Mouse (Mus musculus): ENCODE measurements around the gene Zfp867. TPM values are rescaled to one million over a fixed set of nuclear protein-coding genes. Genes with fewer than 3 reads are reported as not detected.

The Zfp867 gene
- polyA plus RNA-seq, 1 experiment from 2014 or later = 1.5 TPM

DNA sequence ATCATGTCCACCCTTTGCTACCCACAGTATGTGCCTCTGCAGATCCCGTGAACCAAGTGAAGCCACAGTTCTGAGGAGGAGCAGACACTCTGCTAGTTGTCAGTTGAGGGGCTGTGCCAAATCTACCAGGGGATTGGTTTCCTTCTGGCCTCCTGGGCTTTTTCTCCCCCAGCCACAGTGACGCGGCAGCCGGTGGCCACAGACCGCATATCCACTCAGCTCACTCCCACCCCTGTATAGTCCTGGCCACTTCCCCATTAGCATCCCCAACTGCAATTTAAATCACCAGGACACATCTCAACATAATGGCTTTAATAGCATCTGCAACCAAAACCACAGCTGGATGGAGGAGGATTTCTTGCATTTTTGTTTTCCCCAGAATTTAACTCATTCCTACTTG, 53.6 kb downstream of the Zfp867 start:
- Histone ChIP-seq H3K4me3 (ENCODE audit: low read depth, low read length) (no peak overlapping the region), H3K36me3 (replicated peaks; ENCODE audit: insufficient read depth, low read length) (no peaks in the 10 kb centered on the region), H3K27ac (ENCODE audit: low read depth) (no peak overlapping the region), H3K9ac (replicated peaks) (no peak overlapping the region), H3K9me3 (ENCODE audit: low read length) (no peaks in the 10 kb centered on the region), H3K4me1 (ENCODE audit: insufficient read depth) (peaks cover 16% of the 10 kb centered on the region), H3K27me3 (ENCODE audit: insufficient read depth, low read length) (no peaks in the 10 kb centered on the region), H3K4me2 (ENCODE audit: low read depth, low read length) (no peak overlapping the region)
- peak; percentile 40 for DNase-seq
- peak; percentile 2; the same call in 1 of the 2 replicates for ATAC-seq
- WGBS (ENCODE audit: insufficient replicate concordance) = 35% methylated on average over 5 of the region's 5 CpGs
- TF ChIP-seq CTCF (IDR thresholded peaks at IDR 0.05; ENCODE audit: low read depth) = no peak

DNA sequence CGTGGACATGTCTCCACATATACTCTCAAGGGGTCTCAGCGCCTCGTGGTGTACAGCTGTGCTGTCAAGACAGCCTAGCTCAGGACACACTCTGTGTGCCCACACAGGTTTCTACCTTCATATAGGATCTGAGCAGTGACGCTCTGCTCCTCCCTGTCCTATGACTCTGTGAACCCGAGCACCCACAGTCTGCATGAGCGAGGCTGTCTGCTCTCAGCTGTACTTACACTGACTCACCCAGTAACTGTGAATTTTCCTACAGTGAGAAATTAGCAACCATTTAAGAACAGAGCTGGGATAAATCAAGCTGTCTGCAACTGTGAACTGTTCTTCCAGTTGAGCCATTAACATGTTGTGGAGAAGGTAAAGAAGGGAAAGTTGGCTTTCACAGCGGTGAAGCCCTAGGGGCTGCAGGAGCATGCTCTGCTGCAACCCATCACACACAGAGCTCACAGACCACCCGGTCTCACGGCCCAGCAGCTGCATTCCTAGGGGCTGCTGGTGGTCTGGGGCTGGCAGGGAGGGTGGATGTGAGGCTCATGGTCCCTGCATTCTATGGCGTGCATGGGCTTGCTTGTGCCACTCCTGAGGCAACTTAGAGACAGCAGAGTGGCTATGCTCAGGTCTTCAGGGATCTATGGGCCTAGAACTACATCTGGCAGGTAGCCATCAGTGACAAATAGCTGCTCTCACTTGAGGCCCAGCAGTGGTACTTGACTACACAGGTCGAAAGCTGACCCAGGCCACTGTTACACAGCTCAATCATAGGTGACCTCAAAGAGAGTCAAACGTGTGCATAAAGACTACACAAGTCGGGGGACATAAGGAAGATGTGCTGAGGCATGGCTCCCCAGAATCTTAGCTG, 59.0 kb downstream of the Zfp867 start:
- Histone ChIP-seq H3K9ac (replicated peaks) (no peak overlapping the region), H3K36me3 (replicated peaks; ENCODE audit: insufficient read depth, low read length) (no peaks in the 10 kb centered on the region), H3K4me2 (ENCODE audit: low read depth, low read length) (no peak overlapping the region), H3K9me3 (ENCODE audit: low read length) (no peaks in the 10 kb centered on the region), H3K4me3 (ENCODE audit: low read depth, low read length) (no peak overlapping the region), H3K27me3 (ENCODE audit: insufficient read depth, low read length) (no peaks in the 10 kb centered on the region), H3K27ac (ENCODE audit: low read depth) (no peak overlapping the region), H3K4me1 (ENCODE audit: insufficient read depth) (peaks cover under 1% of the 10 kb centered on the region; the same call in 1 of the 2 replicates)
- TF ChIP-seq CTCF (IDR thresholded peaks at IDR 0.05; ENCODE audit: low read depth) = no peak
- no peak for TF ChIP-seq EP300 (IDR thresholded peaks at IDR 0.05; ENCODE audit: low read depth)
- WGBS (ENCODE audit: insufficient replicate concordance) = 79% methylated on average over 13 of the region's 13 CpGs
- no peak for DNase-seq
- ATAC-seq = no peak

DNA sequence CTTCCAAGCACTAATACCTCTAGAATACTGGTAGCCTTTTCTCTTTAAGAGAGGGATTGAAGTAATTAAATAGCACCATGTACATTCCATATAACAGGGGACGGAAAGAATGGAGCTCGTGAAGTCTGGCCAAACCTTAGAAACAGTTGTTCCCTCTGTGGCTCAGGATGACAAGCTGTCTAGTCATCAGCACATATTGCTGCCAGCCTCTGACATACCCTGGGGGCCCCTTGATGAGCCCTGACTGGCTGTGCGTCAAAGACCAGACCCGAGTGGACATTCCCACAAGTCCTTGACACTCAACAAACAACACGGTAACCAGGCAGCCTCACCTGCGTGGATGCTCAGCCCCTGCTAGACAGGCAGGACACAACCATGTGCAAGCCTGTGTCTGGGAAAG, 60.2 kb downstream of the Zfp867 start:
- no peak overlapping the region for H3K4me3 ChIP-seq (ENCODE audit: low read depth, low read length)
- DNase-seq = no peak
- H3K36me3 ChIP-seq (replicated peaks; ENCODE audit: insufficient read depth, low read length) = no peaks in the 10 kb centered on the region
- H3K27ac ChIP-seq (ENCODE audit: low read depth) = no peak overlapping the region
- 71% methylated on average over 6 of the region's 6 CpGs for WGBS (ENCODE audit: insufficient replicate concordance)
- H3K27me3 ChIP-seq (ENCODE audit: insufficient read depth, low read length) = no peaks in the 10 kb centered on the region
- no peak overlapping the region for H3K9ac ChIP-seq (replicated peaks)
- H3K4me1 ChIP-seq (ENCODE audit: insufficient read depth) = no peaks in the 10 kb centered on the region
- H3K4me2 ChIP-seq (ENCODE audit: low read depth, low read length) = no peak overlapping the region
- no peak for ATAC-seq
- no peaks in the 10 kb centered on the region for H3K9me3 ChIP-seq (ENCODE audit: low read length)
- TF ChIP-seq EP300 (IDR thresholded peaks at IDR 0.05; ENCODE audit: low read depth) = no peak

Other genes with a start within 250 kb of the Zfp867 start
- 244 and 254 TPM in 2 replicates for gene Arf1, start 244.2 kb downstream of the Zfp867 start, polyA plus RNA-seq (2015; fragmentation: Nextera tagmentation; extraction: Ambion mirVana)
- not detected in 2 replicates for gene Wnt3a, start 181.7 kb downstream of the Zfp867 start, polyA plus RNA-seq (2015; fragmentation: Nextera tagmentation; extraction: Ambion mirVana)
- gene Wnt9a, start 165.5 kb downstream of the Zfp867 start, polyA plus RNA-seq (2015; fragmentation: Nextera tagmentation; extraction: Ambion mirVana) = 0.16 and 0.18 TPM in 2 replicates
- gene Prss38, start 96.8 kb downstream of the Zfp867 start, polyA plus RNA-seq (2015; fragmentation: Nextera tagmentation; extraction: Ambion mirVana) = not detected in 2 replicates
- gene Jmjd4, start 22.4 kb downstream of the Zfp867 start, polyA plus RNA-seq (2015; fragmentation: Nextera tagmentation; extraction: Ambion mirVana) = 3.2 and 3.6 TPM in 2 replicates
- gene Snap47, start 21.3 kb downstream of the Zfp867 start, polyA plus RNA-seq (2015; fragmentation: Nextera tagmentation; extraction: Ambion mirVana) = 32.4 and 33.5 TPM in 2 replicates
- gene Zkscan17, start 54.3 kb upstream of the Zfp867 start, polyA plus RNA-seq (2015; fragmentation: Nextera tagmentation; extraction: Ambion mirVana) = 5.2 and 5.4 TPM in 2 replicates
- 0.80 and 0.91 TPM in 2 replicates for gene Nlrp3, start 69.1 kb upstream of the Zfp867 start, polyA plus RNA-seq (2015; fragmentation: Nextera tagmentation; extraction: Ambion mirVana)
- not detected in 2 replicates for gene Olfr222, start 103.8 kb upstream of the Zfp867 start, polyA plus RNA-seq (2015; fragmentation: Nextera tagmentation; extraction: Ambion mirVana)
- gene Olfr223, start 120.8 kb upstream of the Zfp867 start, polyA plus RNA-seq (2015; fragmentation: Nextera tagmentation; extraction: Ambion mirVana) = not detected in 2 replicates
- 14.2 and 14.3 TPM in 2 replicates for gene Mprip, start 188.8 kb upstream of the Zfp867 start, polyA plus RNA-seq (2015; fragmentation: Nextera tagmentation; extraction: Ambion mirVana)

Measured in liver, postnatal 0 days (tissue).